Mouse (Mus musculus): Measurements from ENCODE around the gene Map2k6. TPM values are rescaled to one million over a fixed set of nuclear protein-coding genes. Genes with fewer than 3 reads are reported as not detected.

Gene Map2k6
- polyA plus RNA-seq, 1 experiment, result not detected

DNA sequence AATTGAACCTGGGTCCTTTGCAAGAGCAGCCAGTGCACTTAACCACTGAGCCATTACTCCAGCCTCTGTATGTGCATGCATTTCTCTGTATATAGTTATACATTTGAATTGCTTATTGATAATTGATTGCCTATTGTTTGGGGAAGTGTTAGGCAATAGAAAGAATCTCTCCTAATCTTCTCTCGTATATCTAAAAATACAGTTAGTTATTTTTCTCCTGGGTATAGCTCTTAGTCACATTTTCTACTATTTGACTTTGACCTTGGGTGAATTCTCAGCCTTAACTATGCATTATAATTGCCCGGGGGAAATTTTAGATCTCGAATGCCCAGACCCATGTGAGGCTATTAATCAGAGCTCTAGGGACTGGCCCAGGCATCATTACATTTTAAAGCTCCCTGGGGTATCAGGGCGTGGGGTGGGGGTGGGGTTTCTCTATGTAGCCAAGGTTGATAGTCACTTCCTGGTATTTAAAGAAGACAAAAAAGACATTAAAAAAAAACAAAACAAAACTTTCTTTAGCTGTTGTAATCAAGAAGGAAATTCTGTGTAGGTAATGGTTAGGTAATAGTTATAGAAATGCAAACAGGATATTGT lies 39.9 kb downstream of the Map2k6 start:
- 83% methylated on average over 4 of the region's 4 CpGs for WGBS
- H3K4me3 ChIP-seq (ENCODE audit: insufficient read depth, low read depth, low read length), result no peak overlapping the region
- peaks cover 6% of the 10 kb centered on the region; the same call in 1 of the 2 replicates for H3K4me1 ChIP-seq (ENCODE audit: control insufficient read depth, insufficient read depth, low read length)
- H3K27ac ChIP-seq (ENCODE audit: insufficient read depth, low read depth, low read length), result no peak overlapping the region
- TF ChIP-seq CTCF (IDR thresholded peaks at IDR 0.05; ENCODE audit: insufficient read depth, low read depth, low read length) (no peak), POLR2A (IDR thresholded peaks at IDR 0.05; ENCODE audit: insufficient read depth, low read depth, low read length) (no peak)

DNA sequence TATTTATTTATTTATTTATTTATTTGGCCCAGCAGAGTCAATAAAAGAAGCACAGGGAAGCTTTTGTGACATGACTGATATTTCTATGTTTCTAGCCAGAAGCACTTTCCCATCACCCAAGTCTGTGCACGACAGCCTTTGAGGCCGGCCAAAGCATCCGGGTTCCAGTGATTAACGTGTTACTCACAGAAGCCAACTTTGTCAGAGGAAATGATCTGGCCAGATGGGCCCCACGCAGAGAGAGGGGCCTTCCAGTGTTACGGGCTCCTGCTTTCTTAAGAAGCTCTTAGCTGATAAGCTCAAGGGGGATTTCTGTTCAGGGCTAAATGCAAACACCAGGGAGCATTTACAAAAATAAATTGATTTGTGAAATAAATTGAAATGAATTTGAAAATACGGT lies 40.4 kb downstream of the Map2k6 start:
- WGBS, result 79% methylated on average over 7 of the region's 7 CpGs
- H3K27ac ChIP-seq (ENCODE audit: insufficient read depth, low read depth, low read length), result no peak overlapping the region
- H3K4me3 ChIP-seq (ENCODE audit: insufficient read depth, low read depth, low read length), result no peak overlapping the region
- H3K4me1 ChIP-seq (ENCODE audit: control insufficient read depth, insufficient read depth, low read length), result peaks cover 6% of the 10 kb centered on the region; the same call in 1 of the 2 replicates
- no peak for TF ChIP-seq POLR2A (IDR thresholded peaks at IDR 0.05; ENCODE audit: insufficient read depth, low read depth, low read length)
- TF ChIP-seq CTCF (IDR thresholded peaks at IDR 0.05; ENCODE audit: insufficient read depth, low read depth, low read length), result no peak

DNA sequence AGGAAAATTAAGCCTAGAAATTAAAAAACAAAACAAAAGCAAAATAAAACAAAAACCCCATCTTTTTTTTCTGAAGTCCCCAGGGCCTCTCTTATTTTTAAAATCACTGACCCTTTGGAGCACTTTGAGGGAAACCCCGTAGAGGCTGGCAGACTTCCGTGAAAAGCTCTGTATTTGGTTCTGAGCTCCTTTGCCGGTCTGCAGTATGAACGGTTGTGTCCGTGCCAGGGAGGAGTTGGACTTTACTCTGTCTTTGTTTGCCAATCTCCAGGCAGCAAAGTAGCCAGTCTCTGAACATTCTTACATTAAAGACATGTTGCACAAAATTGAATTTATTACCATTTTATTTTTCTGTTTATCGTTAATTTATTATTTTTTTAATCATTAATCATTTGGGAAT lies 45.7 kb downstream of the Map2k6 start:
- Histone ChIP-seq H3K4me3 (ENCODE audit: insufficient read depth, low read depth, low read length) (no peak overlapping the region), H3K27ac (ENCODE audit: insufficient read depth, low read depth, low read length) (no peak overlapping the region), H3K4me1 (ENCODE audit: control insufficient read depth, insufficient read depth, low read length) (peaks cover 8% of the 10 kb centered on the region)
- TF ChIP-seq POLR2A (IDR thresholded peaks at IDR 0.05; ENCODE audit: insufficient read depth, low read depth, low read length) (no peak), CTCF (IDR thresholded peaks at IDR 0.05; ENCODE audit: insufficient read depth, low read depth, low read length) (no peak)
- WGBS, result 69% methylated on average over 6 of the region's 6 CpGs

DNA sequence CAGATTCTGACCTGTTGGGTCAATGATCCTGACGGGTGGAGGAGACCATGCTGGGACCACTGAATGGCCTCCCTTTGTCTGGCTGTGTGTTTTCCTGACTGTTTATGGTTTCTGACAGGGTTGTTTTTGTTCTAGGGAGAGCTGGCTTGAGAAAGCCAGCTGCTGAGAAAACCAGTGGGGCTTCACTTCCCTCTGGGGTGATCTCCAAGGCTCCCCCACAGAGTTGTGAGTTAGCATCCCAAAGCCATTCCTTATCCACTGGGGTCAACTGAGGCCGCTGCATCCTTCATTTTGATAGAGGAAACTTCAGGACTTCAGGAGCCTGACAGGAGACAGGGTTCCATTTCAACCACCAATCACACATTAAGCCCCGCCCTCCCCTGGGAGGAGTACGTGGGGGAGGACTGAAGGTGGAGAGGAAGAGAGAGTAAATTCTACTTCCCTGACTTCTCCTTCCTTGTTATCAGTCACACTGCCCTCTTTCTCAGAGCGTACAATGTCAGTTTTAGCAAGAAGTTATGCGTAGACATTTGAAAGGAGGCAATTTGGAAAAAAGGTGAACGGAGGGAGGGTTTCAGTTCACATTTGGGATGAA lies 49.3 kb downstream of the Map2k6 start:
- WGBS, result 45% methylated on average over 7 of the region's 7 CpGs
- no peak overlapping the region for H3K27ac ChIP-seq (ENCODE audit: insufficient read depth, low read depth, low read length)
- H3K4me3 ChIP-seq (ENCODE audit: insufficient read depth, low read depth, low read length), result no peak overlapping the region
- peaks cover 12% of the 10 kb centered on the region for H3K4me1 ChIP-seq (ENCODE audit: control insufficient read depth, insufficient read depth, low read length)
- TF ChIP-seq CTCF (IDR thresholded peaks at IDR 0.05; ENCODE audit: insufficient read depth, low read depth, low read length) (no peak), POLR2A (IDR thresholded peaks at IDR 0.05; ENCODE audit: insufficient read depth, low read depth, low read length) (no peak)

DNA sequence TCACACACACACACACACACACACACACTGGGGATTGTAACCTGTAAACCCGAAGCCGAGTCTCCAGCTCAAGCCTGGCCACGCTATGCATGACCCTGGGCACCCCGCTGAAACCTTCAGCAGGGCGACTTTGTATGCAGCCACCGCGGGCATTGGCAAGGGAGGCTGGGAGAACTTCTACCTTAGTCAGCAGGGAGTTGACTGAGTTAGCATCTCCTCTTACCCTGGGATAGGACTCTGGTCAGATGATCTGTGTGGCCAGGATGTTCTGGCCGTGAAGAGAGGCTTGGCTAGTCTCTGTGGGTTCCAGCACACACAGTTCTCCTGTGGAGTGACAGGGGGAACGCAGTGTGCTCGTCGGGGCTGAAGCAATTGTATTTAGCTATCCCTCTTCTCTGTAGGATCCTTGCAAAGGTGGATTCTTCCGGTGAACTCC lies 49.8 kb downstream of the Map2k6 start:
- H3K4me3 ChIP-seq (ENCODE audit: insufficient read depth, low read depth, low read length), result no peak overlapping the region
- H3K27ac ChIP-seq (ENCODE audit: insufficient read depth, low read depth, low read length), result no peak overlapping the region
- 20% methylated on average over 12 of the region's 12 CpGs for WGBS
- peaks cover 12% of the 10 kb centered on the region for H3K4me1 ChIP-seq (ENCODE audit: control insufficient read depth, insufficient read depth, low read length)
- TF ChIP-seq POLR2A (IDR thresholded peaks at IDR 0.05; ENCODE audit: insufficient read depth, low read depth, low read length) (no peak), CTCF (IDR thresholded peaks at IDR 0.05; ENCODE audit: insufficient read depth, low read depth, low read length) (no peak)

DNA sequence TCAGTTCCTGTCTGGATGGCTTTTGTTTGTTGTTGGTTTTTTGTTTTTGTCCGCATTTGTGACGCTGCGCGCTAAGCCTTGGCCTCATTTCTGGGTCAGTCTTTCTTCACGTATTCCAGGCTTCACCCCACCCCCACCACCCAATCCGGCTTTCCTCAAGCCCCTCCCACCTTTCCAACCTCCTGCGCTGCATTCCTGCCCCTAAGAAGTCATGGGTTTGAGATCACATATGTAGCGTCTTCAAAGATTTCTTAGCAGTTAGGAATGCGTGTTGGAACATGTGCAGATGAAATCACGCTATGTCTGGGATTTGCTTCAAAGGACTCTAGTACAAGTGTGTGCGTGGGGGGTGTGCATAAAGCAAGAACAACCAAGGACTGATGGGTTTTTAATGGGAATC lies 50.3 kb downstream of the Map2k6 start:
- H3K4me3 ChIP-seq (ENCODE audit: insufficient read depth, low read depth, low read length), result no peak overlapping the region
- 52% methylated on average over 11 of the region's 11 CpGs for WGBS

DNA sequence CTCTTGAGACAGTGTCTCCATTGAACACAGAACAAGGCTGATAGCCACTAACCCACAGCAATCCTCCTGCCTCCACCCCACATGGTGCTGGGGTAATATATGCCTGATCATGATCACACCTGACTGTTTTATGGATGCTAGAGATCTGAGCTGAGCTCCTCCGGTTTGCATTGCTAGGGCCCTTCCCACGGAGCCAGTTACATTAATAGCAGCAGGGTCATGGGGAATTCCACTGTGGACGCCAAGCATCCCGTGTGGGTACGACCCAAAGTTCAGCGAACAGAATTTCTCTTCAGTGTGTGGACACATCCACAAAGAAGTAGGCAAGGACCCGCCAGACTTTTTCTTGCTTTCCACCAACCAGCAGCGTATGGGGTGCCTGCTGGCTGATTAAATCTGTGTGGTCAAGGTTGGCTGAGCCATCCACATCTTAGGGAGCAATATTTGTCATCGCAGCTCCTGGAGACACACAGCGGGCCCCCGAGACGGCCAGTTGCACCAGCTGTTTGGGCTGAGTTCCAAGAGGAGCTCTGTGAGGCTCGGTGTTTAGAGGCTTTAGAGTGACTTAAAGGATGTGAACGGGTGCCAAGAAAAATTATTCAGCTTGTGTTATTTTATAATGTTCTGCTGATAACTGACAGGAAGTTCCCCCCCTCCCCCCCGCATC lies 51.3 kb downstream of the Map2k6 start:
- WGBS, result 54% methylated on average over 15 of the region's 15 CpGs
- peaks cover 12% of the 10 kb centered on the region for H3K4me1 ChIP-seq (ENCODE audit: control insufficient read depth, insufficient read depth, low read length)
- no peak overlapping the region for H3K4me3 ChIP-seq (ENCODE audit: insufficient read depth, low read depth, low read length)
- H3K27ac ChIP-seq (ENCODE audit: insufficient read depth, low read depth, low read length), result no peak overlapping the region
- TF ChIP-seq CTCF (IDR thresholded peaks at IDR 0.05; ENCODE audit: insufficient read depth, low read depth, low read length) (no peak), POLR2A (IDR thresholded peaks at IDR 0.05; ENCODE audit: insufficient read depth, low read depth, low read length) (no peak)

More for the DNA sequence above, 50.3 kb downstream of the Map2k6 start:
- no peak overlapping the region for H3K27ac ChIP-seq (ENCODE audit: insufficient read depth, low read depth, low read length)
- TF ChIP-seq CTCF (IDR thresholded peaks at IDR 0.05; ENCODE audit: insufficient read depth, low read depth, low read length), result no peak
- no peak for TF ChIP-seq POLR2A (IDR thresholded peaks at IDR 0.05; ENCODE audit: insufficient read depth, low read depth, low read length)
- peaks cover 12% of the 10 kb centered on the region for H3K4me1 ChIP-seq (ENCODE audit: control insufficient read depth, insufficient read depth, low read length)

DNA sequence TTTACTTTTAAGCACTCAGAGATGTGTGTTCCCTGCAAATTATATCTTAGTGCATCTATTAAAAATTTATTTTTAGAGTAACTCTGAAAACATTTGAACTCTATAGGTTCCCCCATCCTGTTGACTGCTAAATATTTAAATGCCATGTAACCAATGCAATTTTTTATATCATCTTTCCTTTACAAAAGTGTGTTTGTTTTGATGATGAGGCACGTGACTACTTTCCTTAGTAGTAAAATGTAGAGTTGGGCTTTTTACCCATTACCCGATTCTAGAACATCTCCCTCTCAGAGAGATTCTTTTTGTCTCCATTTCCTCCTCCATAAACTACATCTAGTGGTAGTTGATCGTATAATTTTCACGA lies 51.8 kb downstream of the Map2k6 start:
- Histone ChIP-seq H3K27ac (ENCODE audit: insufficient read depth, low read depth, low read length) (no peak overlapping the region), H3K4me1 (ENCODE audit: control insufficient read depth, insufficient read depth, low read length) (peaks cover 14% of the 10 kb centered on the region), H3K4me3 (ENCODE audit: insufficient read depth, low read depth, low read length) (no peak overlapping the region)
- 70% methylated on average over 4 of the region's 4 CpGs for WGBS
- no peak for TF ChIP-seq POLR2A (IDR thresholded peaks at IDR 0.05; ENCODE audit: insufficient read depth, low read depth, low read length)
- no peak for TF ChIP-seq CTCF (IDR thresholded peaks at IDR 0.05; ENCODE audit: insufficient read depth, low read depth, low read length)

DNA sequence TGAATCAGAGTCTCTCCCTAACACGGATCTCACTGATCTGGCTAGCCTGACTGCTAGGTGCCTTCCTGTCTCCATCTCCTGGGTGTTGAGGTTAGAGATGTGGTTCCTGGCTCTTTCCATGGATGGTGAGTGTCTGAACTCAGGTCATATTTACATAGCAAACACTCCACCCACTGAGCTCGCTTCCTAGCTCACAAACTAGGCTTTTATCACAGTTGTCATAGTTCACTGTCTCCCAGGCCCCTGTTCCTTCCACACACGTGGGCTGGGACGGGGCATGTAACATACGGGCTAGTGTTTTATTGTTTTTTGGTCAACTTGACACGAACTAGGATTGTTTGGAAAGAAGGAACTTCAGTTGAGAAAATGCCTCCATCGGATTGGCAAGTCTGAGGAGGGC lies 52.7 kb downstream of the Map2k6 start:
- WGBS, result 88% methylated on average over 7 of the region's 7 CpGs
- H3K4me3 ChIP-seq (ENCODE audit: insufficient read depth, low read depth, low read length), result no peak overlapping the region

More for the DNA sequence above, 52.7 kb downstream of the Map2k6 start:
- Histone ChIP-seq H3K27ac (ENCODE audit: insufficient read depth, low read depth, low read length) (no peak overlapping the region), H3K4me1 (ENCODE audit: control insufficient read depth, insufficient read depth, low read length) (peaks cover 19% of the 10 kb centered on the region)
- TF ChIP-seq POLR2A (IDR thresholded peaks at IDR 0.05; ENCODE audit: insufficient read depth, low read depth, low read length) (no peak), CTCF (IDR thresholded peaks at IDR 0.05; ENCODE audit: insufficient read depth, low read depth, low read length) (no peak)
